Mouse (Mus musculus) cortical plate, adult 2 months (tissue): ENCODE measurements at regions not wholly inside any gene's neighbourhood (a gene's known extent, or its start where the extent isn't known, plus 50 kb on each side); places are given as distances from the start of the nearest gene placed in this dataset.

ENCODE experiments used
- H3K27ac ChIP-seq: fragments of 200-500 bp; 2 replicates; pipeline ENCODE4 v1.5.1; 2012; ENCODE audit warnings: low read length, control low read depth, inconsistent platforms; ENCODE audit not compliant: insufficient read depth
- H3K4me1 ChIP-seq: fragments of 200-500 bp; 2 replicates; pipeline ENCODE4 v1.6.1; 2011; ENCODE audit warnings: low read length; ENCODE audit not compliant: control insufficient read depth, insufficient read depth
- H3K4me3 ChIP-seq: fragments of 200-500 bp; 2 replicates; pipeline ENCODE4 v1.5.1; 2011; ENCODE audit warnings: mild to moderate bottlenecking, low read length, control low read depth; ENCODE audit not compliant: insufficient read depth
- CTCF ChIP-seq: fragments of 200-500 bp; IDR thresholded peaks from 2 replicates; pipeline ENCODE4 v1.5.1; 2011; ENCODE audit warnings: mild to moderate bottlenecking, control low read depth, low read length; ENCODE audit not compliant: insufficient read depth; ENCODE audit errors: extremely low read depth
- POLR2A ChIP-seq: fragments of 200-500 bp; IDR thresholded peaks from 2 replicates; pipeline ENCODE4 v1.6.1; 2011; ENCODE audit warnings: mild to moderate bottlenecking, low read length, control low read depth; ENCODE audit not compliant: insufficient read depth; ENCODE audit errors: extremely low read depth

DNA sequence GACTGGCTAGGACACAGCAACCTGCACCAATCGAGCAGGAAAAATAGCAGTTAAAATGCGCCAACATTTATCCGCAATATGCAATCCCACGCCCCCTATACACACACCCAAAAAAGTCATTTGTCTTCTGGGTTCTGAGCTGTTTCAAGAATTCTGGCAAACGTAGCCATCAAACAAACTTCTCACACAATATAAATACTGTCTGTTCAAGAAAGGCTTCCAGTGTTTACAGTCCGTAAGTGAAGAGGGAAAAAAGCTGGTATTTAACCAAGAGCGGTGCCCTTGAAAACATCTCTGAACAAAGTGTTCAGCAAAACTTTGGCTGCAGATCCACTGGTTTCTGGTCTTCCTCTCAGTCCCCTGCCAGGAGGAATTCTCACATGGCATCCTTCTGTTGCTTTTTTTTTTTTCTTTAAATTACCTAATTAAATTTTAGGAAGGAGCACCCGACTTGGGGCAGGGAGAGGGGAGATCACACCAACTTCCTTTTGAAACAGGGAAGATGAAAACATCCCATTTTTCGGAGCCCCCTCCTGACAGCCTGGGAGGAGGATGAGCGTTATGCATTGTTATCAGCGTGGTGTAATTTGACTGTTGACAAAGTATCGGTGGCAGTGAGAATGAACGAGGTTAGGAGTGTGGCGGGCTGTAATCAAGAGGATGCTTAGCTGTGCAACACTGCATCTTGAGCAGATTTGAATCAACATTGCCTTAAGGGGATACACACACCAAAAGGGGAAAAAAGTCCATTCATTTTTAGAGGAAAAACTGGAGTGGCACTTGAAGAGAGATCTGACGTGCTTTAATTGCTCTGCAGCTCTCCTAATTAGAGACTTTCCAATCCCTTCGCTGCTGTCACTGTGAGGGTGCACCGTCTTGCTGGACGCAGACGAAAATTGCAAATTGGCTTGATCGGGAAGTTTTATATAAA, 267.6 kb downstream of the Meis1 start:
- Histone ChIP-seq H3K4me3 (no peak overlapping the region; the same call in 1 of the 2 replicates), H3K27ac (no peak overlapping the region)

DNA sequence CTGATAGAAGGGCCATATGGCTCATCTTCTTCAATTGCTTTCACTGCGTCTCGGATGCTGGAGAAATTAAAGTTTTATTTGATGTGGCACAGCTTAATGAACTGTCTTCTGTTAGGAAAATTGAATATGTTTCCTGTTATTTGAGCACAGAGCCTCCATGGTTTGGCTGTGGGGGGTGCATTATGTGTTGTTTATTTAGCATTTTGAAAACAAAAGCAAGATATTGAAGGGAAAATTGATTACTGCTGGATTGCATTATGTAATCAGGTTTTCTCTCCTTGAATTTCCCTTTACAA, 268.8 kb downstream of the Meis1 start:
- Histone ChIP-seq H3K4me3 (no peak overlapping the region), H3K4me1 (no peaks in the 10 kb centered on the region), H3K27ac (no peak overlapping the region)
- TF ChIP-seq CTCF = no peak
- TF ChIP-seq POLR2A = no peak

More for the DNA sequence above, 267.6 kb downstream of the Meis1 start:
- no peaks in the 10 kb centered on the region for H3K4me1 ChIP-seq
- no peak for TF ChIP-seq POLR2A
- TF ChIP-seq CTCF = no peak

GRCm38 (mm10) chr11:18749265-18750079, 269.3 kb downstream of the Meis1 start:
- Histone ChIP-seq H3K4me3 (no peak overlapping the region), H3K4me1 (no peaks in the 10 kb centered on the region), H3K27ac (no peak overlapping the region)
- TF ChIP-seq CTCF (no peak), POLR2A (no peak)

DNA sequence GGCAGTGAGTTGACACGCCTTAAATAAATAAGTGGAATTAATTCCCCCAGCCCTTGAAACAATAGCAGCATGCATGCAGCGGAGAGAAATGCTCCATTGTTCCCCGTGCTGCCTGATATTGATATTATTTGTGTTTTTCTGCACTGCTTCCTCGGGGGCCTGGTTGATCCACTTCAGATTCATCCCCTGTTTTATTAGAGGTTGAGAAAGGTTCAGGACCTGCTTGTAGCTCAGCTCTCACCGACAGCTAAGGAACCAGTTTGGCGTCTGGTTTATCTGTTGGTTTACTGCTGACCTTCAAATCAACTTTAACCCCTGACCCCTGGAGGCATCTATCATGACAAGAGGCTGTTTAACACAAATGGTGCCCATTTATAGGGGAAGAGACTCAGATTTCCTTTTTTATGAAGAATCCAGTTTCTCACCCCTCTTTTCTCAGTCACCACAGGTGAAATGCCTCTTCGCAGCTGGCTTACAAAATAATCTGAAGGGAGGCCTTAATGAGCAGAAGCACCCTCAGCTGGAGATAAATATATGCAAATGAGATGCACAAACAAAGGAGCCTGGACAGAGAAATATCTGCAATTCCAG, 270.8 kb downstream of the Meis1 start:
- Histone ChIP-seq H3K4me3 (no peak overlapping the region), H3K4me1 (no peaks in the 10 kb centered on the region), H3K27ac (peak overlapping the region; percentile 73; the same call in 1 of the 2 replicates)
- TF ChIP-seq POLR2A (no peak), CTCF (no peak)

DNA sequence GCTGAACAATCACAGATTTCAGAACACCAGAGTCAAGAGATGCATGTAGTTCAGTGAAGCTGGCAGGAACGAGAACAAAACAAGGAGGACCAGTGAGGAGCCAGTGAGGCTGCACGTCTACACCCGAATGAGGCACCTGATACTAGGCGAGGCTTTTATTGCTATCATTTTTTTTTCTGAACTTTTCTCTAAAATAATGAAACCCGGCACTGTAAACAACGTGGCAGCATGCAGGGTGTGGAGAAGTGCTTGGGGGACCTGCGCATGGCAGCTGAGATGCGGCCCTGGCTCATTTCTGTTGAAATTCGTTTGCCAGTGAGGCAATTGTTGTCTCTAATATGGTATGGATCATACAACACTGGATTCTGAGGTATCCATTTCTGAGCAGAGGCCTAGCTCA, 271.4 kb downstream of the Meis1 start:
- no peak for TF ChIP-seq CTCF
- H3K4me3 ChIP-seq = no peak overlapping the region
- no peaks in the 10 kb centered on the region for H3K4me1 ChIP-seq
- H3K27ac ChIP-seq = no peak overlapping the region

GRCm38 (mm10) chr11:18746486-18746885, 272.3 kb downstream of the Meis1 start:
- no peak for TF ChIP-seq CTCF
- no peak for TF ChIP-seq POLR2A
- no peaks in the 10 kb centered on the region for H3K4me1 ChIP-seq
- H3K4me3 ChIP-seq = no peak overlapping the region
- no peak overlapping the region for H3K27ac ChIP-seq

DNA sequence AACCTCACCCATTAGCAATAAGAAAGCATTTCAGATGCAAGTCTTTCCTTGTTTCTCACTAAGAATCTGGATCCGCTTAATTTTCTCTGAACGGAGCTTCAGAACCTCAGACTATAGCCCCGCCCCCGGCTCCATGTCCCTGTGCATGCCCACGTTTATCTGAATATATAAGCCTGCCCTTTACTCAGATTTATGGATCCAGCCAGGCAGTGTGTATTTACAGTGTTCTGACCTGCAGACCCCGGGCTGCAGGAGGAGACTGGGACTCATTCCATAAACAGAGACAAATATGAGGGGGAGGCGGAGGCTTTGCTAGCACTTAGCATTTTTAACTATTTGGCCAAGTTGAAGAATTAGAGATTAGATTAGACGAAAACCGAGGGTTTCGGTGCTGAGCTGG, 272.9 kb downstream of the Meis1 start:
- Histone ChIP-seq H3K4me3 (no peak overlapping the region), H3K27ac (no peak overlapping the region), H3K4me1 (no peaks in the 10 kb centered on the region)
- no peak for TF ChIP-seq POLR2A
- no peak for TF ChIP-seq CTCF

DNA sequence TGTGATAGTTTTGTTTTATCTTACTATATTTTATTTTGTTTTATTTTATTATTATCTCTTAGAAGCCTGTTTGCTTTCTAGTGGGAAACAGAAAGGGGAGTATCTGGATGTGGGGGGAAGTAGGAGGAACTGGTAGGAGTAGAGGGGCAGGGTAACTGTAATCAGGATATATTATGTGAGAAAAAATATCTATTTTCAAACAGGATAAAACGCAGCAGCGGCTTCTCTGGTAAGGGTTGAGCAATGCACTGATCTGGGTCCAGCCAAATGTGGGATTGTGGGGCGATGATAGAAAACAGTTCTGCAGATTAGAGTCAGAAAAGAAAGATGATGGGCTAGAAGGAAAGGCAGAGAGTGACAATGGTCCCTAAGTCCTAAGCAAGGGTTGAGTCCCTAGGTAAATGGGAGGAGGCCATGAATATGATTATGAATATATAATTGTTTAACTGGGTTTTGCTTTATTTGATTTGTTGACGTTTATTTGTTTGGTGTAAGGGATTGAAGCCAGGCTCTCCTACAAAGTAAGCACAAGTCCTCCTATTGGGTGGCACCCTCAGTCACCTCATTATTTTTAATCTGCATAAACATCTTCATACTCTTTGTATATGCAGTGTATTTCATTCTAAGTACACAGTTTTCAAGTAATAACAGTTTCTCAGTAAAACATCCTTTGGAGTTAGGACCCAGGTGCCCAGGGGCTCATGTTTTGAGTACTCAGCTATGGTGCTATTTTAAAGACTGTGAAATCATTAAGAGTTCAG, 283.7 kb downstream of the Meis1 start:
- TF ChIP-seq CTCF (no peak), POLR2A (no peak)
- Histone ChIP-seq H3K27ac (no peak overlapping the region), H3K4me3 (no peak overlapping the region), H3K4me1 (no peaks in the 10 kb centered on the region)

GRCm38 (mm10) chr11:18734075-18734474, 284.7 kb downstream of the Meis1 start:
- TF ChIP-seq CTCF = no peak
- no peak for TF ChIP-seq POLR2A
- Histone ChIP-seq H3K4me3 (no peak overlapping the region), H3K27ac (no peak overlapping the region), H3K4me1 (no peaks in the 10 kb centered on the region)
